Mouse (Mus musculus) liver, postnatal 0 days (tissue): ENCODE measurements around the gene Fam126a.

Experiments used
- CTCF ChIP-seq: sonication (generic); IDR thresholded peaks from 2 replicates; pipeline ENCODE4 v1.5.1; 2016; ENCODE audit warnings: antibody characterized with exemption, low read depth
- EP300 ChIP-seq: IDR thresholded peaks from 2 replicates; pipeline ENCODE4 v1.6.1; 2016; ENCODE audit warnings: antibody characterized with exemption, low read depth, mild to moderate bottlenecking

- TF ChIP-seq EP300 (no peak), CTCF (0 out of 2 replicates have a peak, but pooled peaks have one; percentile 3)
Measured at GRCm38 (mm10) chr5:24029946-24030578, 428 bp downstream of the Fam126a start.
